Mouse (Mus musculus): ENCODE results near the gene Tiam2. TPM values are rescaled to one million over a fixed set of nuclear protein-coding genes. Genes with fewer than 3 reads are reported as not detected.
A peak's percentile ranks its signal among the peaks of the same experiment; 100 is the strongest.

The Tiam2 gene
- total RNA-seq (2021) = 100 to 1,000 TPM in 1 of 2 experiments, 10 to 100 TPM in 1; 89.3 to 104 TPM

DNA sequence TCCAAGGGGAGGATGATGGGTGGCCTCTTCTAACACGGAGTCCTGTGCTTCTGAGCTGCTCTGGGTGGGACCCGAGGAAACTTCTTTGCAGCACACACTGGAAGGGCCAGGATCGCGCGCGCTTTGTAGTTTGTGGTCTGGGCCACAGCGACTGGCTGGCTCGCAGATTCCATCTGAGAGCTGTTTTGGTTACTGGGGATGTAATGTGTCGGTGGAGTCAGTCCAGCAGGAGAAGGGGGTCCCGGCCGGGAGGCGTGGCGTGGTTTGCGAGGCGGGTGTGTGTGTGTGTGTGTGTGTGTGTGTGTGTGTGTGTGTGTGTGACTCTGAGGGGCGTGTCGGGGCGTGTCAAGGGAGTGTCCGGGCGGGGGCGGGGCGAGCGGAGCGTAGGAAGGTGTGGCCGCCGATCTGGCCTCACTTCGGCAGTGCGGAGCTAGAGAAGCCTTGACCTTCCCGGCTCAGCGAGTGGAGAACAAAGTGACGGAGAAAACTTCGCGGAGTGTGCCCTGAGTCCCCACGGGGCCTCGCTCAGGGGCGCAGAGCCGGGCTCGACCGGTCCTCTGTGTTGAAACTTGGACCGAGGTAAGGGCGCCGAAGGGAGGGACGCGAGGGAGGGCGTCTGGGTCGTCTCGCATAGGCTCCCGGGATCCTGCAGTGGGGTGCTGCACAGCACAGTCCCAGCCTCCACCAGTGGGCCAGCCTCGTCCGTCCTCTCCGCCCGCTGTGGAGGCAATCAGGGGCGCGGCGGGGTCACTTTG, at the start of gene Tiam2:
Tiam2 (plus strand) TSS at position 426 of the 755 bp plus-strand sequence.
- intact Hi-C loops (cut with DNase I) = no loop called here
- peak; percentile 60 for DNase-seq

DNA sequence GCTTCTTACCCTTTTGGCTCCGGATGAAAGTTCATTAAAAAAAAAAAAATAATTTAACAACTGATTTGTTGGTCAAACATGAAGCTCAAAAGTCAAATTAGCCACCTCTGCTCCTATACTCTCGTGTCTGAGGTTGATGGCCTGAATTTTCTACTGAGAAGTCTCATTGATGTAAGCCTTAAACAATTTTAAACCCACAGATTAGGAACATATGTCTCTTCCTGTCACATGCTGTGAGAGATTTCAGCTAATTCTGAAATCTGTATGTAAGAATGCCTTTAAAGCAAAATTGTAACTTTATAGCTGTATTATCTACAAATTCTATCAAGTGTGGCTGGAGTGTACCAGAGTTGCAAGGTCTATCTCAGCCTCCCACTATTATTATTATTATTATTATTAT, 46.1 kb upstream of the Tiam2 start:
- DNase-seq = no peak
- intact Hi-C loops (cut with DNase I) = no loop called here

DNA sequence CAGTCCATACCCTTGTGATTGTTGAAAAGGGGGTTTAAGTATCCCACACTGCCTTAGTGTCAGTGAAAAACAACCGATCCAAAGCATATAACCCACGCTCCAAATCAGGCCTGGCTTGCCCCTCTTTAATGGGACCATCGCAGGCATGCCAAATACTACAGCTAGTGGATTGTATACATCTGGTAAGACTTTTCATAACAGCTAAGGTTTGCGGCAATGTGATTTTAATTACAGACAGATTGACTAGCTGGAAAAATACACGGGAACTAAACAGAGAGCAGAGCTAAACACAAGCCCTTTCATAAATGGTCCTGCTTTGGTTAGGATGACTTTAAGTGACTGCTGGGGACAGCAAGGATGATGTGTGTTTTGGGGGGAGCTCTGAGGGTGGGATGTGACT, 44.4 kb upstream of the Tiam2 start:
- intact Hi-C loops (cut with DNase I) = no loop called here

DNA sequence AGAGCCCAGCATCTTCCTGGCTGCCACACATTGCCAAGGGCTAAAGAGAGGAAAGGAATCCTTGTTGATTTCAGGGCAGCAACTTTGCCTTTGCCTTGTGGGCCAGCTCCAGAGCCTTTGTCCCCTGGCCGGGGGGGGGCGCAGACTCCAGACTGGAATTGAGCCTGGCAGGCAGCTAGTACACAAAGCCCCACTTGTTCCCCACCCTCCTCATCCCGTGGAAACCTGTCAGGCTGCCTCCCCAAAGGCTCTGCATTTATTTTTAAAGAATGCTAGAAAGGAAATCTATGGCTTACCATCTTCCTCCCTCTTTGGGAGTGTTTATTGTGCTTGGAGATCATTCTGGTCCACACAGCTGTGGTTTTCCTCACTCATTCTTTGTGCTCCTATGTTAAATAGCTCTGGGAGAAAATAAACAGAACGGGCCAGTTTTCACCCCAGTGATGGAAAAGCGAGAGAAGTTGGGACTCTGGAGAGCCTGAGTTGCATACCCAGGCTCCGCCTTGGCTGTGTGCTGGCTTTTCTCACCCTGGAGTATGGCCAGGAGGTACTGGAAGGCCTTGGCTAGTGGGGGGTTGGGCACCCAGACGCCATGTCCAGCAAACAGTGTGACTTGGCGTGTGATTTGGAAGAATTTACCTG, 41.2 kb upstream of the Tiam2 start:
- peak; percentile 53 for DNase-seq
- intact Hi-C loops (cut with DNase I) = no loop called here

More for the DNA sequence above, 44.4 kb upstream of the Tiam2 start:
- no peak for DNase-seq

DNA sequence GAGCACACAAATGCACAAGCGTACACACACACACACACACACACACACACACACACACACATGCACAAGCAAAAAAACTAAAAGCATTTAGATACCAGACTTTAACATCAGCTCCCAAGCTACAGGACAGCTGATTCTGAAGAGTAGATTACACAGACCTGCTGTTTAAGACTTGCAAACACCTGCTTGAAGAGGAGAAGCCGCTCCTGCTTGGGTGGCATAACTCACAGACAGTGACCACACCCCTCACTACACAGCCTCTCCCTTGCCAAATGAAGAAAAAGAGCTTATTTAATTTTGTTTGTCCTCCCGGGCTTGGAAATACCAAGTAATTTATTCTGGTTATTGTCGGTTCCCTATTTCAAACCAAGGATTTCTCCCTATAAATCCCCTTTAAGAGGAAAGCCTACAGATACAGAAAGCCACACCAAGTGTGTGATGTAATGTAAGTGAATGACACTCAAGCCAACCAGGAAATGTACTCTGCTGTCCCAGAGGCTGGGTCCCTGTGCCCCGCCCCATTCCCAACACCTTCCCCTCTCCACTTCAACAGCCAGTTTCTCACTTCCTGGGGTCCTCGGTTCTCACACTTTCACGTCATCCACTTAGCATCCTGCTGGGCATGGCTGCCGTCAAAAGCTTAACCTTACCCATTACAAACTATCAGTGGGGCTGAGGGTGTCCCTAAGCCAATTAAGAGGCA, 40.1 kb upstream of the Tiam2 start:
- DNase-seq = no peak
- intact Hi-C loops (cut with DNase I) = no loop called here

DNA sequence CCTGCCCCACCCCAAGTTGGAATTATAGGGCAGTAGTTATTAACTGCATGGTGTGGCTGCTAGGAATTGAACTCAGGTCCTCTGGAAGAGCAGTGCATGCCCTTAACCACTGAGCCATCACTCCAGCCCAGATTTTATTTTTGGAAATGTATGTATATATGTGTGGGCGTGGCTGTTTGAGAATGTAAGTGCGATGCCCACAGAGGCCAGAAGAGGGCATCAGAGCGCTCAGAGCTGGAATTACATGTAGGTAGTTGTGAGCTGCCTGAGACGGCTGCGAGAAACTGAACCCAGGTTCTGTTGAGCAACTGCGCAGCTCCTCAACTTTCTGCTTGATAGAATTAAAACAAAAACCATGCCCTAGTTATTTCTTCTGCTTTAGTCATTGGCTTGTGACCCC, 38.0 kb upstream of the Tiam2 start:
- DNase-seq = peak; percentile 63
- intact Hi-C loops (cut with DNase I) = no loop called here

DNA sequence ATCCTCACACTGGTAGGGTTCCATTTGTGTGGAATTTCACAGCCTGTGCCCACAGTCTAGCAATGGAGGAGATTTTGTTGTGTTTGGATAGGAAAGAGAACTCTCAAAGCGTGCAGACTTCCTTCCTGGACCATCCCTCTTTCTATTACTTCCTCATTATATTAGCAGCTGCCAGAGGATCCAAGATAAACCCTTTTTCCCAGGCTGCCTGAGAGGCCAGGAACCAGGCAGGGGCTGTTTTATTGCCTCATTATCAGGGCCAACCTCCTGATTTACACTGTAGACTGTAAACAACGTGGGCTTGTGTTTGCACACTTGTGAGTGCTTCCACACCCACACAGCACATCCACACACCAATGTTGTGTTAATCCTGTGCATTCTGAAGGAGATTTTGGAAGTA, 31.3 kb upstream of the Tiam2 start:
- intact Hi-C loops (cut with DNase I) = no loop called here
- DNase-seq = no peak

DNA sequence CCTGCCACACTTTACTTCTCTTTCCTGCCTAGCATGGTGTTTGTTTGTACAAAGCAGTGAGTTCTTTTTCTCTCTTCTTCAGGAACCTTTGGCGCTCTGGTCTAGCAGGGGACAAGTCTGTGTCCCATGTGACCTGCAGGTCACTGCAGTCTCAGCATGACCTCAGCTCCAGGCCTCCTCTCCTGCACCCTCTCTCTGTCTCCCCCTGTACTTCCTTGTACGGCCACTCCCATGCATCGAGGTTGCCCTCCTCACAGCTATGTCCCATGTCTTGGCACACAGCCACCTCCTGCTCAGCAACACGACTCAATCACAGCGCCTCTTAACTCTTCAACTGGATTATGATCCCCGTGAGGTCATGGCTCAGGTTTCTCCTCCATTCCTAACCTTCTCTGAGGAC, 26.9 kb upstream of the Tiam2 start:
- intact Hi-C loops (cut with DNase I) = no loop called here
- DNase-seq = no peak

DNA sequence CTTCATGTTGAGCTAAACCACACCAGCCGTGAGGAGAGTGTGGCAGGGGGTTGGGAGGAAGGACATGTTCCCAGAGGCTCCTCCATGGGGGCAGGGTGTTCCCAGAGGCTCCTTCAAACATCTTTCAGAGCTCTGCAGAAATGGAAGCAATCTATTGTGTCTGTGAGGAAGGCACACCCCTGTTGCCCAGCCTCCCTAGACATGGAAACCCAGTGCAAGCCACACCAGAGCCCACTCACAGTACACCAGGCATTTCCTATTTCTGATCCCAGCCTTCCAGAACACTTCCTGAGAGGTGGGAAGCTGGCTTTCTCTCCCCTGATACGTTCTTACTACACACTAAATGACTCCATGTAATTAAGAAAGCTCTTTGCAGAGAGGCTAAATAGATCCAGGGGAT, 20.4 kb upstream of the Tiam2 start:
- intact Hi-C loops (cut with DNase I) = no loop called here
- DNase-seq = no peak

DNA sequence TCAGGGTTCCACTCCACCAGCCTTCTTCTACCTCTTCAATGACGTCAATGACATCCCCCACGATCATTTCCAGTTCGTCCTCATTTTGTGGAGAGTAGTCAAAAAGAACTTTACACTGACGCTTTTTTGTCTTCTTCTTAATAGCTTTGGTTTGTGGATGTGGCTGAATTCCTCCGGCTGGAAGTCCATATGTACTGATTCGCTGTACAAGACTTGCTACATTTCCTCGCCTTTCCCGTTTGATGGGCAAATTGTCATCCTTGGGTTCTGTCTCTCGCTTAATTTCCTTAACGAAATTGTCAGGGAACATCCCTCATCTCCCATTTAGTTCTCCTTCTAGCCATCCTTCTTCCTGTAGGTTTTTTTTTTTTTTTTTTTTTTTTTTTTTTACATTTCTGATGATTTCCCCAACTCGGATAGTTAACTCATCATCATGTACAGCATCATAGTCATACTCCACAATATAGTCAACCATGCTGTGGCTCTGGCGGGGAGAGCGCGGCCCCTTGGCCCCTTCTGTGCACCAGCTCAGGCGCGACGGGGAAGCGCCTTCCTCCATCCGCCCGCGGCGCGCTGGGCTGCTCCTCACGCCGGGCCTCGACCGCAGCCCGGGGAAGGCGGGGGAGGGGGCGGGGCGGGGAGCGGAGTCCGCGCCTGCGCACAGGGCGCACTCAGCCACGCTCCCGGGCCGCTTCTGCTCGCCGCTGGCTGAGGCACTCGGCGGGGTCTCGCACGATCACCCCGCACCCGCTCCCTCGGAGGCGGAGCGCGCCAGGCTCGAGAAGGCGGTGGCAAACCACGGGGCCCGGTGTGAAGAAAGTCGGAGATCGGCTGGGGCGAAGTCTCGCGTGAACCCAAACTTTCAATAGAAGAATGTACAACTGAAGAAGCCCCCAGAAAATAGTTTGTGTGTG, 12.4 kb upstream of the Tiam2 start:
- intact Hi-C loops (cut with DNase I) = no loop called here
- peak; percentile 78 for DNase-seq

DNA sequence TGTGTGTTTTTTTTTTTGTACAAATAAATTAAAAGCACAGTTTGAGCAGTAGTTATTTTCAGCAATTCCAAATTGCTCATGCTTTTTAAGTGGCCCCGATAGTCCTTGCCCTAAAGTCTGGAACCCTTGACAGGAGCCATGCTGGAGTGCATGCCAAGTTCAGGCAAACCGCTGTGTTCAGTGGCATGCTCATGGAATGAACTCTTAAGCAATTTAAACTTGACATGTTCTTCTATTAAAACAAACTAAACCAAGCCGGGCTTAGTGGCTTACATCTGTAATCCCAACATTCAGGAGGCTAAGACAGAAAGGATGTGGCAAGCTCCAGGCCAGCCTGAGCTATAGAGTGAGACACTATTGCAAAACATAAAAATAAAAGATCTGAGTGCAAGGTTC, 11.8 kb upstream of the Tiam2 start:
- DNase-seq = no peak
- intact Hi-C loops (cut with DNase I) = no loop called here

DNA sequence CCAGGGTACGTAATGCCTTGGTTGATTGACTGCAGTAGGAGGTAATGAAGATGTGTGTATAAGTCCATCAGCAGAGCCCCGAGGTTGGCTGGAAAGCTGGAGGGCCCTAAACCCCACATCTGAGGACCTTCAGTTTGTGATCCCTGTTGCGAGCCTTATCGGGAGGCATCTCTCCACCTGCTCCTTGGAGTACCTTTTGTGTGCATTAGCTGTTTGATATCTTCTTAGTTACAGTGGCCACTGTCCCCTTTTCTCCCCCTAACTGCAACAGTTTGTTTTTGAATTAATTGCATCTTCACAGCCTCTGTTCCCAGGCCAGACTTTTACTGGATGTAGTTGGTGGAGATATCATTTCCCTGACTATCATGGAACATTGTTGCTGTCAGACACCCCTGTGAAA, 10.8 kb upstream of the Tiam2 start:
- intact Hi-C loops (cut with DNase I) = no loop called here
- no peak for DNase-seq

DNA sequence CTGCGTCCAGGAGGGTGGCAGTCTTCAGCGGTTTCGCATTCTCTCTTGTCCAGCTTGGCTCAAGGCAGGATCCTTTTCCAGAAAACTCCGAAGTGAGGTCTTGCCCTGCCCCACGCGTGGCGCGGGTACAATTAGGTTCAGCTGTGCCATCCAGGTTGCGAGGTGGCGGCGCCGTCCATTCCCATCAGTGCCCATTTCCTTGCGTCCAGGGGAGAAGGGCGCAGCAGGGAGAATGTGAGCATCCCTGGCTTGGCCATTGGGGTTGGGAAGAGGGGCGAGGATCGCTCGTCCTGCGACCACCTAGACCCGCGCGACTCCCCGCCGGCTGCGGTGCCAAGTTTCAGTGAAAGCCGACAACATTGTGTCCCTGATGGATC, 518 bp downstream of the Tiam2 start:
- intact Hi-C loops (cut with DNase I) = no loop called here
- no peak for DNase-seq

DNA sequence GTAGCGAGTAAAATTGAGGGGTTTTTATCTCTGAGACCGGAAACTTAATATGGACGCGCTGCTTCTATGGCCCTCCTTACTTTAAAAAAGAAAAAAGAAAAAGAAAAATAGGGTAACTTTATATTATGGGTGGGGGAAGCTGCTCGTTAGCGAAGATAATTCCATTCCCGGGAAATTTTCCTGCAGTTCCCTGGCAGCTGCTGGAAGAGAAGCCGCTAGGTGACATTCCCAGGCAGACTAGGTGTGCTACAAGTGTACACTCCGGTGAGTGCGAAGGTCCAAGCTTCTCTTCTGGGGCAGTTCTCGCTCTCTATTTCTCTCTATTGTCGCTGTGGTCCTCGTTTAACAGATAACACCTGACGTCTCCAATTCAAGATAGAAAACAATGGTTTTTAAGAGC, 962 bp downstream of the Tiam2 start:
- DNase-seq = no peak
- intact Hi-C loops (cut with DNase I) = no loop called here

DNA sequence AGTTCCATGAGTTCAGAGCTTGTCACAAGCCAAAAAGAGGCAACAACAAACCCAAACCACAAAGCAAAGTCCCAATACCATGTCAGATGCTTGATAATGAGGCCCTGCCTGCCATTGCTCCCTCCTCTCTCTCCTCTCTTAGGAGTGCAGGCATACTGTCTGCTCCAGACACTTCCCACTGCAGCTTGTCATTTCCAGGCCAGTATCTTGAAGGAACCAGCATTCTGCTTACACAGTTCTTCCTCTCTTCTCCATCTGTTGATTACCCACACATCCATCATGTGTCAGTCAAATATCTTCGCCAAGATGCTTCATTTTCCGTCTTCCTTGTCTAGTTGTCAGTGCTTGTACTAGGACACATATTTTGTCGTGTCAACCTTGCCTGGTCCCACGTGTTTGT, 2.4 kb downstream of the Tiam2 start:
- intact Hi-C loops (cut with DNase I) = no loop called here
- DNase-seq = no peak

DNA sequence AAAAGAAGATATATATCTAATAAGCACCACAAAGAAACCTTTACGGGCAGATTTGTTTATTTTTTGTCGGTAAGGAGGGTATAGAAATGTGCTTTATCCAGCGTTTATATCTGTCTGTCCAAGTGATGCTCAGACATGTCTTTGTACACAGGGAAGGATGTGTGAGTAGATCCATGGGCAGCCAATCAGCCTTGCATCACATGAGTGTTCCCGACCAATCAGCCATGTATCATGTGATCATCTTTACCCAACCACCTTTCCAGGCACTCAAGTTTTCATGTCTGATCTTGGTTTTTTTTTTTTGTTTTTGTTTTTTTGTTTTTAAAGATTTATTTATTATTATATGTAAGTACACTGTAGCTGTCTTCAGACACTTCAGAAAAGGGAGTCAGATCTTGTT, 3.1 kb downstream of the Tiam2 start:
- no peak for DNase-seq
- intact Hi-C loops (cut with DNase I) = no loop called here

DNA sequence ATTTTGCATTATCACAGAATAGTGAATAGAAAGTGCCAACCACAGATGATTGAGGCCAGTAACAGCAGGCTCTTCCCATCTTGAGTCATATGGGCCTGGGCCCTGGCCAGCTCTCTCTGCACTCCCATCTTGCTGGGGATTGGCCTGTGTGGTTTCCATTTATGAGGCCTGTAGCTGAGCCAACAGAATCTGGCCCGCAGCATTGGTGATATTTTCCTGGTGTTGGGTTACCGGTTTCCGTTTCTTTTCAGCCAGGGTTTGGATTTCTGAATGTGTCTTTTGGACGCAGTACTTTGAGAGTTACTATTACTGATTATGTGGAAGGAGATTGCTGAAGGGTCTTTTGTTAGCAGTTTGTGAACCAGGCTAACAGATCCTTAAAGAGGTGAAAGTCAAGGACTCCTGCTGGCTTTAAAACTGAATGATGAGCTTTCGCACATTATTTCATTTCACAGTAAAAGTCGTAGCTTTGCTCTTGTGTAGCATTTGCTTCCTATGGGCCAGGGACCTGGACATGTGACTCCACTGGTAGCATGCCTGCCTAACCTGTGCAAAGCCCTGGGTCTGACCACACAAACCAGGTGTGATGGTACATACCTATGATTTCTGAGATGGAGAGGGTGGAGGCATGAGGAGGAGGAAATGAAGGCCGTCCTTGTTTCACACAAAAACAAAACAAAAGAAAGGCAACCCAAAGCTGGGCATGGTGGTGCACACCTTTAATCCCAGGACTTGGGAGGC, 5.5 kb downstream of the Tiam2 start:
- intact Hi-C loops (cut with DNase I) = no loop called here
- peak; percentile 90 for DNase-seq

DNA sequence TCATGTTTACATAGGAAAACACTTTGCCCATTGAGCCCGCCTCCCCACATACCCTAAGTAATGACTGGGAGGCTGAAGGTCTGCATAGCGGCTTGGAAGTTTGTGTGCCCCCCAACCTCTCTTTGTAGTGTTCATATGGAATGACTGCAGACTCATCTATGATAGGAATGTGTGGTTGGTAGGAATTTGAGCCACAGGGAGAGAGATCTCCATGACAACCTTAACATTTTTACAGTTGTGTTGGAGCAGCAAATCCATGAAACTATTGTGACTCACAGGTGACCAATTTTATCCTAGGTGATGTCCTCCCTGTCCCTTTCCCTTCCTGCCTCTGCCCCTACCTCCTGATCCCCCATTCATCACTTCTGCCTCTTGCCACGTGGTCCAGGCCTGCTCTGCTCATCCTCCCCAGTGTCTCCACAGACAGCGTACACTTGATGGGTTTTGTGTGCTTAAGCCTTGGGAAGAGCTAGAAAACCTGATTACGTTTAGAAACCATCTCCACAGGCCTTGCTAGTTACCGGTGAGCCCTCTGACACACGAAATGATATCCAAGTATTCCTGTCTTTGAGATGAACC, 9.9 kb downstream of the Tiam2 start:
- intact Hi-C loops (cut with DNase I) = no loop called here
- DNase-seq = no peak

DNA sequence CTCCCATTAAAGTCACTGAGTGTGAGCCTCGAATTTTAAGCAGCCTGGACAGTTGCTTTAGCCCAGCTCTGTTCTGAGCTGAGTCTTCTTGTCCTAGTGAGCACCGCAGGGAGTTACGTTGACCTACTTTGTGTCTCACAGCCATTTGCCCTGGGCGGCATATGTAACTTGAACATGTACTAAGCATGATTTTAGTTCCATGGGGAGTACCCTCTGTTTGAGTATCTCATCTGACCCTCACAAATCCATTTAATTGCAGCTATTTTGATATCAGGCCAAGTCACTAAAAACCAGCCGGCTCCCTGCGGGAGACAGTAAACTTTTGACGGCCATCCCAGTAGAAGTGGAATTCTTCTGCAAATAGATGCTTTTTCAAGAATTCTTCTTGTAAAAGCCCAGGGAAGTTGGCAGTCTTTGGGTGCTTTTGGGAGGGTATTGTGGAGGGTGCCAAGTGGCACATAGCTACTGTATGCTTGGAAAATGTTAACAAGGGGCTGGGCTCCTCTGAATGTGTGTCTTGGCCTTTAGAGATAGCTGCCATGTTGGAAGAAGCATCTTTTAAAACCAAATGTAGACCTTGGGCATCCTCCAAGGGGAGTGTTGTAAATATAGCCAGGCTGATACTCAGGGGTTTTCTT, 10.6 kb downstream of the Tiam2 start:
- DNase-seq = peak; percentile 42
- intact Hi-C loops (cut with DNase I) = no loop called here

DNA sequence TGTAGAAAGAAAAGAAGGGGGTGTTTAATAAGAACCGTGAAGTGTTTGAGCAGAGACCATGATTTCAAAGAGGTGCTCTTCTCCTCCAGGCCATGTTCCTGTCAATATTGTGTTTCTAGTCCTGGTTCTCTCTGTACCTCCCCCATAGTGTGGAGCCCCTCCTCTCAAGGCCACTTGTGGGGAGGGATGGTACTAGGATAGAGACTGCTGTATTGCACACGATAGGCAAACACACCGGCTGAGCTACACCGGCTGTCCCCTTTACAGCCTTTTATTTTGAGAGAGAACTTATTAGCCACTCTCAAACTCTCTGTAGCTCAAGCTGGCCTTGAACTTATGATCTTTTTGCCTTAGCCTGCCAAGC, 11.1 kb downstream of the Tiam2 start:
- DNase-seq = no peak
- intact Hi-C loops (cut with DNase I) = no loop called here
